Mouse (Mus musculus): ENCODE measurements at regions not wholly inside any gene's neighbourhood (a gene's known extent, or its start where the extent isn't known, plus 50 kb on each side); places are given as distances from the start of the nearest gene placed in this dataset.

- Histone ChIP-seq H3K36me3 (ENCODE audit: control insufficient read depth, insufficient read depth, low read length) (no peaks in the 10 kb centered on the region), H3K27ac (ENCODE audit: low read depth, low read length) (no peak overlapping the region), H3K4me2 (replicated peaks; ENCODE audit: low read depth, low read length) (no peak overlapping the region), H3K9me3 (ENCODE audit: control insufficient read depth, low read length) (no peaks in the 10 kb centered on the region), H3K27me3 (ENCODE audit: control insufficient read depth, insufficient read depth, low read length) (no peaks in the 10 kb centered on the region), H3K4me3 (ENCODE audit: low read length) (no peak overlapping the region), H3K4me1 (ENCODE audit: control insufficient read depth, insufficient read depth, low read length) (0 out of 2 replicates have a peak, but pooled peaks cover 6% of the 10 kb centered on the region), H3K9ac (ENCODE audit: low read depth, low read length) (no peak overlapping the region)
- WGBS = 74% methylated on average over 3 of the region's 3 CpGs
- no peak for ATAC-seq (ENCODE audit: low FRiP score, low TSS enrichment)
These were observed 67.0 kb upstream of the Ptprg start for GRCm38 (mm10) chr14:11486287-11486686.

GRCm38 (mm10) chr14:11501744-11502143, 51.6 kb upstream of the Ptprg start:
- H3K4me1 ChIP-seq (ENCODE audit: control insufficient read depth, insufficient read depth, low read length) = no peaks in the 10 kb centered on the region
- H3K9me3 ChIP-seq (ENCODE audit: control insufficient read depth, low read length) = no peaks in the 10 kb centered on the region
- no peak overlapping the region for H3K4me2 ChIP-seq (replicated peaks; ENCODE audit: low read depth, low read length)
- WGBS = 74% methylated on average over 7 of the region's 7 CpGs
- no peak overlapping the region for H3K4me3 ChIP-seq (ENCODE audit: low read length)
- no peak for ATAC-seq (ENCODE audit: low FRiP score, low TSS enrichment)
- no peak overlapping the region for H3K9ac ChIP-seq (ENCODE audit: low read depth, low read length)
- H3K27ac ChIP-seq (ENCODE audit: low read depth, low read length) = no peak overlapping the region
- no peaks in the 10 kb centered on the region for H3K36me3 ChIP-seq (ENCODE audit: control insufficient read depth, insufficient read depth, low read length)
- H3K27me3 ChIP-seq (ENCODE audit: control insufficient read depth, insufficient read depth, low read length) = no peaks in the 10 kb centered on the region

- H3K36me3 ChIP-seq (ENCODE audit: control insufficient read depth, insufficient read depth, low read length) = no peaks in the 10 kb centered on the region
- H3K4me2 ChIP-seq (replicated peaks; ENCODE audit: low read depth, low read length) = no peak overlapping the region
- H3K9ac ChIP-seq (ENCODE audit: low read depth, low read length) = no peak overlapping the region
- no peak for ATAC-seq (ENCODE audit: low FRiP score, low TSS enrichment)
- no peaks in the 10 kb centered on the region for H3K27me3 ChIP-seq (ENCODE audit: control insufficient read depth, insufficient read depth, low read length)
- no peaks in the 10 kb centered on the region for H3K9me3 ChIP-seq (ENCODE audit: control insufficient read depth, low read length)
- no peak overlapping the region for H3K4me3 ChIP-seq (ENCODE audit: low read length)
- no peak overlapping the region for H3K27ac ChIP-seq (ENCODE audit: low read depth, low read length)
- no peaks in the 10 kb centered on the region for H3K4me1 ChIP-seq (ENCODE audit: control insufficient read depth, insufficient read depth, low read length)
These were observed 50.2 kb upstream of the Ptprg start for GRCm38 (mm10) chr14:11503156-11503555.

All from kidney, embryonic 14.5 days (tissue).